Mouse (Mus musculus): ENCODE measurements around the gene March2.

Gene March2

DNA sequence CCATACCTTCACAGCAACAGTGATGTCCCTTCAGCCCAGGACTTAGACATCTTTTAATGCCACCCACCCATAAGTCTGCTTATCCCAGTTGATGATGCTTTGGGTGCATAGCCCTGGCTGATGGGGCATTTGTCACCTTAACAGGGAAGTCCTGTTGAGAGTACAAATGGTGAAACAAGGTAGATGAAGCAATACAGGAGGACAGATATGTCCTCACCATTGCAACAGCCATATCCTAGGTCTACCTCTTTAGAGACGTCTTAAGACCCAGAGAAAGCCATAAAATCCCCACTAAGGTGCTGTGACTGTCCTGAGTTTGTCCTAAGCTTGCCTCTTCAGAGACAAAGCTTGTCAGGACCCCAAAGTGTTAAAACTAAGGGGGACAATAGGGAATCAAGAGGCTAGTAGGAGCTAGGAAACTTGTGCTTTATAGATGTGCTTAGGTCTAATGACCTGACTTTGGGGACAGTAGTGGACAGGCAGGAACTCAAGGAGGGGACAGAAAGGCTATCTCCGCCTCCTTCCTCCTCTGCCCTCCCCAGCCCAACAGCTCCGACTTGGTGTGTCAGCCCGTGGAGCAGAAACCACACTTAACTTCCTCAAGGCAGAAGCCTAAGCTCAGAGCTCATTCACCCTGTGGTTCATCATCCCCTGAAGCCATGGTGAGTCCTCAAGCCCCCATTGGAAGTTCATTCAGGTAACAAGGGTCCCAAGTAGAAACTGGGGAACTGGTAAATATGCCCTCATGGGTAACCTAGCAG lies 80.8 kb downstream of the March2 start, which contains the start of gene Pram1:
Gene Pram1 (plus strand): TSS at position 541 of the 761 bp plus-strand sequence.
- no peak for DNase-seq (ENCODE audit: low read depth, low spot score)

DNA sequence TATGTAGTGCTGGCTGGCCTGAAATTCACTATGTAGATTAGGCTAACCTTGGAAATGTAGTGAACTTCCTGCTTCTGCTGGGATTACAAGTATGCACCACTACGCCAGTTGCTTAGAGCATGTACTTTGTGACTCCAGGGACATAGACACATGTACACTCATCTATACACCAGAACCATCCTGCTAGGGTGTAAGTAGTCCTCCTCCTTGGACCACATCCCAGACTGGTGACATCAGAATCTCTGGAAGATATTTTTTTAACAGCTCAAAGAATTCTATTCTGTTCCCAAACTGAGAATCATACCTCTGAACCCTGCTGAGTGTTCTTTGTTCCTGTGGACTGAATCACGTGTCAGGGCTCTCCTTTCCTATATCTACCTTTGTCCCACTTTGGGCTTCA lies 81.4 kb downstream of the March2 start:
- DNase-seq (ENCODE audit: low read depth, low spot score) = no peak
